Mouse (Mus musculus): Measurements from ENCODE around the gene Apol7b. TPM values are rescaled to one million over a fixed set of nuclear protein-coding genes. Genes with fewer than 3 reads are reported as not detected.
"Not testable (repeated sequence)": the region's sequence is repeated elsewhere in the genome, so short reads cannot be mapped to it uniquely, and the experiment has no call there.

The Apol7b gene
- polyA plus RNA-seq, 1 experiment from 2014 or later = not detected

GRCm38 (mm10) chr15:77411035-77411434 is 36.3 kb downstream of the Apol7b start, which contains the start of gene Apol9a:
Gene Apol9a, minus strand, starts transcription at chr15:77411135.
- H3K79me2 ChIP-seq (ENCODE audit: inconsistent target); H3K27ac ChIP-seq; H3K4me3 ChIP-seq (ENCODE audit: inconsistent target); H3K36me3 ChIP-seq (ENCODE audit: inconsistent target): not testable (repeated sequence)
- no CpG with 5 or more reads among the region's 4 CpGs for WGBS (ENCODE audit: missing documents)

- WGBS (ENCODE audit: missing documents) = 76% methylated on average over 5 of the region's 10 CpGs
- not testable (repeated sequence) for H3K27ac ChIP-seq; H3K4me3 ChIP-seq (ENCODE audit: inconsistent target); H3K36me3 ChIP-seq (ENCODE audit: inconsistent target); H3K79me2 ChIP-seq (ENCODE audit: inconsistent target)
These were observed 40.9 kb downstream of the Apol7b start for GRCm38 (mm10) chr15:77406370-77406769.

GRCm38 (mm10) chr15:77399027-77399426 is 48.3 kb downstream of the Apol7b start, which contains the start of gene Apol7a:
Gene Apol7a, minus strand, starts transcription at chr15:77399110.
- 79% methylated on average over 9 of the region's 9 CpGs for WGBS (ENCODE audit: missing documents)
- not testable (repeated sequence) for H3K79me2 ChIP-seq (ENCODE audit: inconsistent target); H3K36me3 ChIP-seq (ENCODE audit: inconsistent target); H3K4me3 ChIP-seq (ENCODE audit: inconsistent target); H3K27ac ChIP-seq

- H3K27ac ChIP-seq = not testable (repeated sequence)
These were observed 49.7 kb downstream of the Apol7b start for GRCm38 (mm10) chr15:77397450-77398132.

GRCm38 (mm10) chr15:77393832-77394231 is 53.5 kb downstream of the Apol7b start:
- H3K36me3 ChIP-seq (ENCODE audit: inconsistent target); H3K27ac ChIP-seq; H3K4me3 ChIP-seq (ENCODE audit: inconsistent target); H3K79me2 ChIP-seq (ENCODE audit: inconsistent target): not testable (repeated sequence)
- 75% methylated on average over 2 of the region's 3 CpGs for WGBS (ENCODE audit: missing documents)

More at GRCm38 (mm10) chr15:77397450-77398132, 49.7 kb downstream of the Apol7b start:
- H3K79me2 ChIP-seq (ENCODE audit: inconsistent target); H3K4me3 ChIP-seq (ENCODE audit: inconsistent target); H3K36me3 ChIP-seq (ENCODE audit: inconsistent target): not testable (repeated sequence)
- WGBS (ENCODE audit: missing documents) = 82% methylated on average over 11 of the region's 11 CpGs

GRCm38 (mm10) chr15:77387462-77387861 is 59.8 kb downstream of the Apol7b start:
- H3K4me3 ChIP-seq (ENCODE audit: inconsistent target) = no peak overlapping the region
- H3K27ac ChIP-seq = no peak overlapping the region
- H3K36me3 ChIP-seq (ENCODE audit: inconsistent target) = no peaks in the 10 kb centered on the region
- H3K79me2 ChIP-seq (ENCODE audit: inconsistent target) = no peaks in the 10 kb centered on the region
- 92% methylated on average over 2 of the region's 2 CpGs for WGBS (ENCODE audit: missing documents)

GRCm38 (mm10) chr15:77384340-77385030 is 62.8 kb downstream of the Apol7b start:
- Histone ChIP-seq H3K4me3 (ENCODE audit: inconsistent target) (no peak overlapping the region), H3K27ac (no peak overlapping the region), H3K79me2 (ENCODE audit: inconsistent target) (no peaks in the 10 kb centered on the region), H3K36me3 (ENCODE audit: inconsistent target) (no peaks in the 10 kb centered on the region)
- WGBS (ENCODE audit: missing documents) = 94% methylated on average over 7 of the region's 7 CpGs

GRCm38 (mm10) chr15:77382880-77383279 is 64.4 kb downstream of the Apol7b start:
- Histone ChIP-seq H3K79me2 (ENCODE audit: inconsistent target) (no peaks in the 10 kb centered on the region), H3K36me3 (ENCODE audit: inconsistent target) (no peaks in the 10 kb centered on the region), H3K27ac (no peak overlapping the region), H3K4me3 (ENCODE audit: inconsistent target) (no peak overlapping the region)
- WGBS (ENCODE audit: missing documents) = 60% methylated on average over 1 of the region's 1 CpGs

- H3K79me2 ChIP-seq (ENCODE audit: inconsistent target) = no peaks in the 10 kb centered on the region
- H3K27ac ChIP-seq = no peak overlapping the region
- WGBS (ENCODE audit: missing documents) = 79% methylated on average over 11 of the region's 11 CpGs
- no peak overlapping the region for H3K4me3 ChIP-seq (ENCODE audit: inconsistent target)
- no peaks in the 10 kb centered on the region for H3K36me3 ChIP-seq (ENCODE audit: inconsistent target)
These were observed 64.9 kb downstream of the Apol7b start for GRCm38 (mm10) chr15:77382271-77382850.

- 87% methylated on average over 6 of the region's 6 CpGs for WGBS (ENCODE audit: missing documents)
- H3K4me3 ChIP-seq (ENCODE audit: inconsistent target) = no peak overlapping the region
These were observed 65.8 kb downstream of the Apol7b start for GRCm38 (mm10) chr15:77381481-77381880.

GRCm38 (mm10) chr15:77379921-77380320 is 67.4 kb downstream of the Apol7b start:
- no peak overlapping the region for H3K27ac ChIP-seq
- no peaks in the 10 kb centered on the region for H3K79me2 ChIP-seq (ENCODE audit: inconsistent target)
- 55% methylated on average over 4 of the region's 4 CpGs for WGBS (ENCODE audit: missing documents)
- no peaks in the 10 kb centered on the region for H3K36me3 ChIP-seq (ENCODE audit: inconsistent target)
- H3K4me3 ChIP-seq (ENCODE audit: inconsistent target) = no peak overlapping the region

More at GRCm38 (mm10) chr15:77381481-77381880, 65.8 kb downstream of the Apol7b start:
- H3K36me3 ChIP-seq (ENCODE audit: inconsistent target) = no peaks in the 10 kb centered on the region
- no peaks in the 10 kb centered on the region for H3K79me2 ChIP-seq (ENCODE audit: inconsistent target)
- H3K27ac ChIP-seq = no peak overlapping the region

GRCm38 (mm10) chr15:77377419-77377818 is 69.9 kb downstream of the Apol7b start:
- 85% methylated on average over 4 of the region's 4 CpGs for WGBS (ENCODE audit: missing documents)
- Histone ChIP-seq H3K36me3 (ENCODE audit: inconsistent target) (no peaks in the 10 kb centered on the region), H3K79me2 (ENCODE audit: inconsistent target) (no peaks in the 10 kb centered on the region), H3K27ac (no peak overlapping the region), H3K4me3 (ENCODE audit: inconsistent target) (no peak overlapping the region)

GRCm38 (mm10) chr15:77376920-77377319 is 70.4 kb downstream of the Apol7b start:
- Histone ChIP-seq H3K4me3 (ENCODE audit: inconsistent target) (no peak overlapping the region), H3K36me3 (ENCODE audit: inconsistent target) (no peaks in the 10 kb centered on the region), H3K79me2 (ENCODE audit: inconsistent target) (no peaks in the 10 kb centered on the region), H3K27ac (no peak overlapping the region)
- WGBS (ENCODE audit: missing documents) = 95% methylated on average over 7 of the region's 7 CpGs

Measured in macrophage (primary cell).